Mouse (Mus musculus) spleen, adult 2 months (tissue): ENCODE measurements around the gene Tbx1.

Source experiments
- CTCF ChIP-seq: fragments of 200-500 bp; IDR thresholded peaks from 2 replicates; pipeline ENCODE4 v1.5.1; 2011; ENCODE audit warnings: mild to moderate bottlenecking, inconsistent platforms; ENCODE audit not compliant: insufficient read depth, insufficient read length, insufficient replicate concordance; ENCODE audit errors: extremely low read depth
- POLR2A ChIP-seq: fragments of 200-500 bp; IDR thresholded peaks from 2 replicates; pipeline ENCODE4 v1.6.1; 2011; ENCODE audit warnings: low read depth, low read length, inconsistent platforms

DNA sequence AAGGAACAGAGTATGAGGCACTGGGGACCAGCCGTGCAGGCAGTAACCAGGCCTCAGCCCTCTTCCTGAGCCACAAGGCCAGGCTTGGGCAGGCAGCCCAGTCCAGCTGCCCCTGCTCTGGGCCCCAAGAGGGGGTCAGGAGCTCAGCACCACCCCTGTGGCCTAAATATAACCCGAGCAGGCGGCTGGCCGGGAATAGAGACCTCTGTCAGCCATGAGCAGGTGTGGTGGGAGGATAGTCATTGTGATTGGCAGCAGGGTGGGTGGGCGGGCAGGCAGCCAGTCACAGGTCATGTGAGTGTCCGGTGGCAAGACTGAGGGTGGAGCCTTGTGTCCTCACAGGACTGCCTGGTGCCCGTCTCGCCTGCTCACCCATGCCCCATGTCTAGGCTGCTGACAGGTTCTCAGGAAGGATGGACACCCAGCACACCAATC, 13.8 kb upstream of the Tbx1 start:
- TF ChIP-seq CTCF (no peak), POLR2A (no peak)
